Mouse (Mus musculus): Measurements from ENCODE around the gene Gm8439. TPM values are rescaled to one million over a fixed set of nuclear protein-coding genes. Genes with fewer than 3 reads are reported as not detected.

Gm8439 gene
- polyA plus RNA-seq, 1 experiment, result not detected

DNA sequence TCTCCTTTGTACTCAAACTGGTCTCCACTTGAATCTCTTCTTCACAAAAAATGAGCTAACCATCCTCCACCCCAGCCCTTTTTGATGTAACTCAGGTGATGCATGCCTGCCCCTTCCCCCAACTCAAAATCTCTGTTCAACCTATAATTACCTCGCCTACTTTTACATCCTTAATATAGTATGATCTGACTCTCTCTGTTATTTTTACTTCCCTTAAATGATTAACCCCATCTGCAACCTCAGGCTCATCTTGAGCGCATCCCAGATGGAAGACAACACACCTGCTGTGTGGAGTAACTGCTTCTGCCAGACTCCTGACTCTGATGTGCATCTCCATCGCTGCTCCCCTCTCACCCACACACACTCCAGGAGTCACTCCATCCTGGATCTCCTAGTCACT, 14.1 kb downstream of the Gm8439 start:
- H3K4me3 ChIP-seq (replicated peaks; ENCODE audit: extremely low read depth, low read depth, low read length), result no peak overlapping the region
- H3K4me1 ChIP-seq (ENCODE audit: control insufficient read depth, insufficient read depth, low read length), result no peaks in the 10 kb centered on the region
- no peak for DNase-seq
- WGBS, result 67% methylated on average over 3 of the region's 3 CpGs
- TF ChIP-seq CTCF (IDR thresholded peaks at IDR 0.05; ENCODE audit: insufficient read depth, low read length) (no peak), POLR2A (IDR thresholded peaks at IDR 0.05; ENCODE audit: borderline replicate concordance, extremely low read depth, low read depth, low read length) (no peak)

DNA sequence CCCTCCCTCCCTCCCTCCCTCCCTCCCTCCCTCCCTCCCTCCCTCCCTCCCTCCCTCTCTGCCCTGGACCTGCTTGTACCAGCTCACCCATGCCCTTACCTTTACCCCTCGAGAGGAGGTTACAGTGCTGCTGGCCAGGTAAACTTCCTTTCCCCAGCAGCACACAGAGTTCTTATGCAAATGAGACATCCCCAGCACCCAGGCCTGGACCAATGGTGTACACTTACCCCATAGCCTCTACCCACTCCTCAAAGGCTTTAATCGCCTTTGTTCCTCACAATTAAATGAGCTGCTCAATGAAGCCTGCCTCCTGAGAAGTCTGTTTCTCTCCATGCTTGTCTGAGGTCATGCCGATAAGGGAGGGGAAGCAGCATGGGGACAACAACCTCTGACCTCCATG, 18.4 kb downstream of the Gm8439 start:
- no peak for DNase-seq
- 54% methylated on average over 3 of the region's 3 CpGs for whole genome bisulfite sequencing
- TF ChIP-seq POLR2A (IDR thresholded peaks at IDR 0.05; ENCODE audit: borderline replicate concordance, extremely low read depth, low read depth, low read length) (no peak), CTCF (IDR thresholded peaks at IDR 0.05; ENCODE audit: insufficient read depth, low read length) (no peak)
- Histone ChIP-seq H3K4me1 (ENCODE audit: control insufficient read depth, insufficient read depth, low read length) (no peaks in the 10 kb centered on the region), H3K4me3 (replicated peaks; ENCODE audit: extremely low read depth, low read depth, low read length) (no peak overlapping the region)

DNA sequence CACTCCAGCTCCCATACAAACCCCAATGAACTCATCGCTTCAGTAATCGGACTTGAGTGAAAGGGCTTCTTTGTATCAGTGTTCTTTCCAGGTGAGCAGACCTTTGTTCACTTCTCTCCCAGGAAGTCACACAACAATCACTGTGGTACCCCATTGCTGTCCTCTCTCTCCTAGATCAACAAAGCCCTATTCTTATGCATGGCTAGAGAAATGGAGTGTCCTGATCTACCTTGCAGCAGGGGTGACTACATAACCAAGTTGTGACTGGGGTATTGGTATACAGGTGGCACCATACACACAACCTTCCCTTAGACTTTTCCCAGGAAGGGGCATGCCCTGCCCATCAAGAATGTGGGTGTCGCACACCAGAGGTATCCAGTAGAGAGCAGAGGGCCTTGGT, 22.5 kb downstream of the Gm8439 start:
- 94% methylated on average over 3 of the region's 3 CpGs for WGBS
- Histone ChIP-seq H3K4me3 (replicated peaks; ENCODE audit: extremely low read depth, low read depth, low read length) (no peak overlapping the region), H3K4me1 (ENCODE audit: control insufficient read depth, insufficient read depth, low read length) (no peaks in the 10 kb centered on the region)
- no peak for DNase-seq
- no peak for TF ChIP-seq POLR2A (IDR thresholded peaks at IDR 0.05; ENCODE audit: borderline replicate concordance, extremely low read depth, low read depth, low read length)
- TF ChIP-seq CTCF (IDR thresholded peaks at IDR 0.05; ENCODE audit: insufficient read depth, low read length), result no peak

- no peak overlapping the region for H3K4me3 ChIP-seq (replicated peaks; ENCODE audit: extremely low read depth, low read depth, low read length)
- no peaks in the 10 kb centered on the region for H3K4me1 ChIP-seq (ENCODE audit: control insufficient read depth, insufficient read depth, low read length)
- 55% methylated on average over 9 of the region's 9 CpGs for WGBS
- no peak for TF ChIP-seq POLR2A (IDR thresholded peaks at IDR 0.05; ENCODE audit: borderline replicate concordance, extremely low read depth, low read depth, low read length)
- no peak for TF ChIP-seq CTCF (IDR thresholded peaks at IDR 0.05; ENCODE audit: insufficient read depth, low read length)
- DNase-seq, result no peak
Observed at GRCm38 (mm10) chr4:120612304-120613080, 23.9 kb downstream of the Gm8439 start.

- H3K4me3 ChIP-seq (replicated peaks; ENCODE audit: extremely low read depth, low read depth, low read length), result no peak overlapping the region
- no peak for TF ChIP-seq CTCF (IDR thresholded peaks at IDR 0.05; ENCODE audit: insufficient read depth, low read length)
- no peak for TF ChIP-seq POLR2A (IDR thresholded peaks at IDR 0.05; ENCODE audit: borderline replicate concordance, extremely low read depth, low read depth, low read length)
Observed at GRCm38 (mm10) chr4:120613691-120614329, 25.3 kb downstream of the Gm8439 start.

DNA sequence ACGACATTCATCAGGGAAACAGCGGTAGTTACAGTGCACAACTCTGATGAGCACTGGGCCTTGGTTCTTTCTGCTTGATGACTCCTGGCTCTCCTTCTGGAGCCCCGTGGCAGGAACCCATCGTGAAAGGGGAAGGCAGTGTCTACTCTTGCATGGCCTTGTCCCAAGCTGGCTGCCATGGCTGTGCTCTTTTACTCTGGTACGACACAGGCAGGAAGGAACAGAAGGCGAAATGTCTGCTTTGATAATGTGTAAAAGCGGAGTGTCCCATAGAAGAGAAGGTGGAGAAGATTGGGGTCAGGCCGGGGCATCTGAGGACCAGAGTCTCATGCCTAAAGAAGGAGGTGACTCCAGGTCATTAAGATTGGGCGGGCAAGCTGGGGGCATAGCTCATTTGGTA, 26.1 kb downstream of the Gm8439 start:
- H3K4me1 ChIP-seq (ENCODE audit: control insufficient read depth, insufficient read depth, low read length), result no peaks in the 10 kb centered on the region
- WGBS, result 77% methylated on average over 9 of the region's 9 CpGs
- no peak for DNase-seq
- TF ChIP-seq CTCF (IDR thresholded peaks at IDR 0.05; ENCODE audit: insufficient read depth, low read length), result no peak
- TF ChIP-seq POLR2A (IDR thresholded peaks at IDR 0.05; ENCODE audit: borderline replicate concordance, extremely low read depth, low read depth, low read length), result no peak
- H3K4me3 ChIP-seq (replicated peaks; ENCODE audit: extremely low read depth, low read depth, low read length), result no peak overlapping the region

More at GRCm38 (mm10) chr4:120613691-120614329, 25.3 kb downstream of the Gm8439 start:
- H3K4me1 ChIP-seq (ENCODE audit: control insufficient read depth, insufficient read depth, low read length), result no peaks in the 10 kb centered on the region
- 37% methylated on average over 8 of the region's 8 CpGs for WGBS
- peak; percentile 18 for DNase-seq

- TF ChIP-seq POLR2A (IDR thresholded peaks at IDR 0.05; ENCODE audit: borderline replicate concordance, extremely low read depth, low read depth, low read length) (no peak), CTCF (IDR thresholded peaks at IDR 0.05; ENCODE audit: insufficient read depth, low read length) (no peak)
Observed at GRCm38 (mm10) chr4:120615528-120616081, 27.1 kb downstream of the Gm8439 start.

GRCm38 (mm10) chr4:120616199-120617025, 27.9 kb downstream of the Gm8439 start:
- Histone ChIP-seq H3K4me1 (ENCODE audit: control insufficient read depth, insufficient read depth, low read length) (no peaks in the 10 kb centered on the region), H3K4me3 (replicated peaks; ENCODE audit: extremely low read depth, low read depth, low read length) (no peak overlapping the region)
- DNase-seq, result no peak
- TF ChIP-seq POLR2A (IDR thresholded peaks at IDR 0.05; ENCODE audit: borderline replicate concordance, extremely low read depth, low read depth, low read length) (no peak), CTCF (IDR thresholded peaks at IDR 0.05; ENCODE audit: insufficient read depth, low read length) (no peak)
- WGBS, result 75% methylated on average over 13 of the region's 13 CpGs

More at GRCm38 (mm10) chr4:120615528-120616081, 27.1 kb downstream of the Gm8439 start:
- Histone ChIP-seq H3K4me3 (replicated peaks; ENCODE audit: extremely low read depth, low read depth, low read length) (no peak overlapping the region), H3K4me1 (ENCODE audit: control insufficient read depth, insufficient read depth, low read length) (no peaks in the 10 kb centered on the region)
- no peak for DNase-seq
- WGBS, result 64% methylated on average over 10 of the region's 10 CpGs

GRCm38 (mm10) chr4:120627728-120628127, 39.2 kb downstream of the Gm8439 start:
- TF ChIP-seq POLR2A (IDR thresholded peaks at IDR 0.05; ENCODE audit: borderline replicate concordance, extremely low read depth, low read depth, low read length), result no peak
- TF ChIP-seq CTCF (IDR thresholded peaks at IDR 0.05; ENCODE audit: insufficient read depth, low read length), result no peak
- H3K4me3 ChIP-seq (replicated peaks; ENCODE audit: extremely low read depth, low read depth, low read length), result no peak overlapping the region
- 85% methylated on average over 6 of the region's 6 CpGs for WGBS
- DNase-seq, result no peak
- H3K4me1 ChIP-seq (ENCODE audit: control insufficient read depth, insufficient read depth, low read length), result no peaks in the 10 kb centered on the region
